Mouse (Mus musculus) megakaryocyte, embryonic 14.5 days (primary cell): ENCODE measurements around the gene Olfr655. TPM values are rescaled to one million over a fixed set of nuclear protein-coding genes. Genes with fewer than 3 reads are reported as not detected.

ENCODE experiments used
- H3K27me3 ChIP-seq: replicated peaks from 2 replicates; pipeline ENCODE3; 2012; ENCODE audit warnings: inconsistent platforms
- H3K36me3 ChIP-seq: replicated peaks from 2 replicates; pipeline ENCODE3; 2012; ENCODE audit warnings: low read length, inconsistent platforms, mixed read lengths
- H3K4me1 ChIP-seq: 2 replicates; pipeline ENCODE4 v1.6.1; 2012; ENCODE audit warnings: inconsistent platforms
- H3K4me3 ChIP-seq: replicated peaks from 2 replicates; pipeline ENCODE3; 2012; ENCODE audit warnings: moderate library complexity, mild to moderate bottlenecking, inconsistent platforms
- H3K9me3 ChIP-seq: 2 replicates; pipeline ENCODE4 v1.6.1; 2012; ENCODE audit warnings: inconsistent platforms
- FLI1 ChIP-seq: IDR thresholded peaks from 2 replicates; pipeline ENCODE4 v1.6.1; 2012; ENCODE audit warnings: low read length, inconsistent platforms, mixed read lengths
- GATA1 ChIP-seq: IDR thresholded peaks from 3 replicates; pipeline ENCODE4 v1.6.1; 2012; ENCODE audit warnings: mixed read lengths, low read length, inconsistent platforms, borderline replicate concordance
- polyA plus RNA-seq: library from polyadenylated mRNA; stranded (reverse); fragments of >175 nt; gene quantifications from 2 replicates; pipeline ENCODE4 v1.2.3, GENCODE M21; 2012; ENCODE audit warnings: low replicate concordance; ENCODE audit not compliant: insufficient read depth

The Olfr655 gene
- polyA plus RNA-seq, 1 experiment: not detected

GRCm38 (mm10) chr7:104577014-104577413 lies 24.6 kb downstream of the Olfr655 start, which contains the start of gene Olfr653:
Gene Olfr653, plus strand, starts transcription at chr7:104577314.
- TF ChIP-seq FLI1 (no peak), GATA1 (no peak)
- Histone ChIP-seq H3K4me3 (no peak within 1 kb of the TSS), H3K36me3 (no peaks in the 10 kb centered on the region), H3K27me3 (no peaks in the 10 kb centered on the region), H3K9me3 (0 out of 2 replicates have a peak, but pooled peaks cover 4% of the 10 kb centered on the region), H3K4me1 (no peaks in the 10 kb centered on the region)

GRCm38 (mm10) chr7:104560601-104561000 lies 41.0 kb downstream of the Olfr655 start, which contains the start of gene Olfr652:
Gene Olfr652, plus strand, starts transcription at chr7:104560901.
- Histone ChIP-seq H3K9me3 (no peaks in the 10 kb centered on the region), H3K27me3 (no peaks in the 10 kb centered on the region), H3K36me3 (no peaks in the 10 kb centered on the region), H3K4me1 (no peaks in the 10 kb centered on the region), H3K4me3 (no peak within 1 kb of the TSS)
- no peak for TF ChIP-seq FLI1

- H3K4me1 ChIP-seq: no peaks in the 10 kb centered on the region
- H3K36me3 ChIP-seq: no peaks in the 10 kb centered on the region
- H3K4me3 ChIP-seq: no peak overlapping the region
- TF ChIP-seq FLI1: no peak
- TF ChIP-seq GATA1: no peak
- H3K9me3 ChIP-seq: no peaks in the 10 kb centered on the region
- no peaks in the 10 kb centered on the region for H3K27me3 ChIP-seq
These were observed 48.9 kb downstream of the Olfr655 start for GRCm38 (mm10) chr7:104552700-104553099.

- H3K27me3 ChIP-seq: no peaks in the 10 kb centered on the region
- TF ChIP-seq FLI1 (no peak), GATA1 (no peak)
- no peaks in the 10 kb centered on the region for H3K4me1 ChIP-seq
- no peaks in the 10 kb centered on the region for H3K36me3 ChIP-seq
- no peaks in the 10 kb centered on the region for H3K9me3 ChIP-seq
- no peak within 1 kb of the TSS for H3K4me3 ChIP-seq
These were observed 51.7 kb downstream of the Olfr655 start, which contains the start of gene Olfr651 for GRCm38 (mm10) chr7:104549833-104550232. Gene Olfr651, plus strand, starts transcription at chr7:104550133.

Other genes starting within 250 kb of the Olfr655 start
- 0.27 TPM in 1 of 2 replicates, not detected in the other for gene Trim12c, start 248.4 kb downstream of the Olfr655 start, polyA plus RNA-seq
- gene Trim30b, start 231.9 kb downstream of the Olfr655 start, polyA plus RNA-seq: 0.04 TPM in 1 of 2 replicates, not detected in the other
- not detected in 2 replicates for gene Trim30c, start 200.9 kb downstream of the Olfr655 start, polyA plus RNA-seq
- gene Trim30a, start 136.6 kb downstream of the Olfr655 start, polyA plus RNA-seq: 0.81 TPM in 1 of 2 replicates, not detected in the other
- gene Trim30d, start 93.9 kb downstream of the Olfr655 start, polyA plus RNA-seq: 0.09 TPM in 1 of 2 replicates, not detected in the other
- not detected in 2 replicates for gene Olfr651, start 51.6 kb downstream of the Olfr655 start, polyA plus RNA-seq
- gene Olfr652, start 40.9 kb downstream of the Olfr655 start, polyA plus RNA-seq: not detected in 2 replicates
- not detected in 2 replicates for gene Olfr653, start 24.5 kb downstream of the Olfr655 start, polyA plus RNA-seq
- not detected in 2 replicates for gene Olfr654, start 14.8 kb downstream of the Olfr655 start, polyA plus RNA-seq
- not detected in 2 replicates for gene Olfr656, start 12.2 kb upstream of the Olfr655 start, polyA plus RNA-seq
- not detected in 2 replicates for gene Olfr657, start 23.0 kb upstream of the Olfr655 start, polyA plus RNA-seq
- gene Olfr658, start 45.5 kb upstream of the Olfr655 start, polyA plus RNA-seq: not detected in 2 replicates
- not detected in 2 replicates for gene Olfr659, start 65.0 kb upstream of the Olfr655 start, polyA plus RNA-seq
- gene Olfr661, start 84.7 kb upstream of the Olfr655 start, polyA plus RNA-seq: not detected in 2 replicates
- not detected in 2 replicates for gene Usp17le, start 175.7 kb upstream of the Olfr655 start, polyA plus RNA-seq
- not detected in 2 replicates for gene Usp17lb, start 240.8 kb upstream of the Olfr655 start, polyA plus RNA-seq